Mouse (Mus musculus) kidney, embryonic 14.5 days (tissue): ENCODE data around the gene Nes. TPM values are rescaled to one million over a fixed set of nuclear protein-coding genes. Genes with fewer than 3 reads are reported as not detected.

Experiments used
- ATAC-seq: fragments of 200-750 bp; cut with Nextera tagmentation; 2 replicates; pipeline ENCODE4 v1.8.0; 2017; ENCODE audit warnings: moderate number of reproducible peaks, mild to moderate bottlenecking, moderate TSS enrichment, moderate library complexity; ENCODE audit not compliant: low FRiP score, low TSS enrichment
- H3K27ac ChIP-seq: fragments of 300-500 bp; sonication (generic); 2 replicates; pipeline ENCODE4 v1.5.1; 2014; ENCODE audit warnings: low read depth, mild to moderate bottlenecking, low read length, moderate library complexity, mixed read lengths
- H3K27me3 ChIP-seq: fragments of 300-500 bp; sonication (generic); 2 replicates; pipeline ENCODE4 v1.6.1; 2014; ENCODE audit warnings: mild to moderate bottlenecking, low read length; ENCODE audit not compliant: control insufficient read depth, insufficient read depth
- H3K36me3 ChIP-seq: fragments of 300-500 bp; sonication (generic); 2 replicates; pipeline ENCODE4 v1.6.1; 2014; ENCODE audit warnings: low read length, mixed read lengths; ENCODE audit not compliant: control insufficient read depth, insufficient read depth
- H3K4me1 ChIP-seq: fragments of 300-500 bp; sonication (generic); 2 replicates; pipeline ENCODE4 v1.6.1; 2014; ENCODE audit warnings: low read length, mixed read lengths; ENCODE audit not compliant: control insufficient read depth, insufficient read depth
- H3K4me2 ChIP-seq: fragments of 300-500 bp; sonication (generic); replicated peaks from 2 replicates; pipeline ENCODE4 v1.6.1; 2014; ENCODE audit warnings: low read depth, mild to moderate bottlenecking, low read length
- H3K4me3 ChIP-seq: fragments of 300-500 bp; sonication (generic); 2 replicates; pipeline ENCODE4 v1.5.1; 2014; ENCODE audit warnings: mild to moderate bottlenecking, low read length
- H3K9ac ChIP-seq: fragments of 300-500 bp; sonication (generic); 2 replicates; pipeline ENCODE4 v1.6.1; 2014; ENCODE audit warnings: low read depth, mild to moderate bottlenecking, low read length, moderate library complexity
- H3K9me3 ChIP-seq: fragments of 300-500 bp; sonication (generic); 2 replicates; pipeline ENCODE4 v1.6.1; 2016; ENCODE audit warnings: low read length; ENCODE audit not compliant: control insufficient read depth
- WGBS: fragments of 180-500 bp; shearing (Covaris S2); extraction: QIAGEN DNeasy Blood & Tissue Kit; methylation state at CpG from one replicate; pipeline ENCODE4 v1.1.7; 2014; 5-methylcytosine and 5-hydroxymethylcytosine counted together
- polyA plus RNA-seq: library from polyadenylated mRNA; unstranded; fragments of >200 nt; fragmentation: Nextera tagmentation; extraction: Ambion mirVana; gene quantifications from 2 replicates; pipeline ENCODE4 v1.2.1, GENCODE M21; 2014

Nes gene
- polyA plus RNA-seq, 1 experiment from 2014 or later, result 26.1 TPM

DNA sequence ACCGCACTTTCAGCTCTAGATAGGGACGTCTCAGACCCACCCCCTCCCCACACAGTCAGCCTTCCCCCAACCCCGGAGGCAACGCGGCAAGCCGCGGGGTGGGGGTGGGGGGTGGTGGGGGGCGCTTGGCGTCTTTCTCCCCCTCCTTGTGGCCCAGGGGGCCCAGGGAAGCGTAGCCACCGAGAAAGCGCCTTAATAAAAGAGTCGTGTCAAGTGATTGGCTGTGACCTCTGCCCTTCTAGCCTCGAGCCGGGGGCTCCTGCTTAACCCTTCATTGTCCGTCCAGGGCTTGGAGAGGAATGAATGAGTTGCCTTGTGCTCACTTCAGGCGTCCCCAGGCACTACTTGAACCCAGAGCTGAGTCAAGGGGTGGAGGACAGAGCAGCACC lies 23.1 kb upstream of the Nes start:
- H3K9ac ChIP-seq, result peak overlapping the region; percentile 50; the same call in 1 of the 2 replicates
- H3K27ac ChIP-seq, result peak overlapping the region; percentile 77; the same call in 1 of the 2 replicates
- H3K4me2 ChIP-seq, result peak overlapping the region; percentile 72
- peaks cover 2% of the 10 kb centered on the region; the same call in 1 of the 2 replicates for H3K36me3 ChIP-seq
- H3K4me1 ChIP-seq, result peaks cover 64% of the 10 kb centered on the region
- ATAC-seq, result 0 out of 2 replicates have a peak, but pooled peaks have one; percentile 17
- peak overlapping the region; percentile 46 for H3K4me3 ChIP-seq
- H3K27me3 ChIP-seq, result no peaks in the 10 kb centered on the region
- WGBS, result 0% methylated on average over 17 of the region's 17 CpGs
- no peaks in the 10 kb centered on the region for H3K9me3 ChIP-seq

- Histone ChIP-seq H3K4me3 (peak within 1 kb of the TSS; percentile 46), H3K9ac (peak within 1 kb of the TSS; percentile 50), H3K4me2 (peak within 1 kb of the TSS; percentile 72), H3K4me1 (peaks cover 70% of the 10 kb centered on the region), H3K9me3 (no peaks in the 10 kb centered on the region), H3K27ac (peak within 1 kb of the TSS; percentile 77), H3K36me3 (peaks cover 5% of the 10 kb centered on the region; the same call in 1 of the 2 replicates), H3K27me3 (no peaks in the 10 kb centered on the region)
- ATAC-seq, result peak; percentile 8
- under 1% methylated on average over 35 of the region's 35 CpGs for WGBS
Observed at GRCm38 (mm10) chr3:87948378-87949265, 22.3 kb upstream of the Nes start, which contains the start of gene Crabp2. Gene Crabp2 (plus strand): TSS chr3:87948666.

DNA sequence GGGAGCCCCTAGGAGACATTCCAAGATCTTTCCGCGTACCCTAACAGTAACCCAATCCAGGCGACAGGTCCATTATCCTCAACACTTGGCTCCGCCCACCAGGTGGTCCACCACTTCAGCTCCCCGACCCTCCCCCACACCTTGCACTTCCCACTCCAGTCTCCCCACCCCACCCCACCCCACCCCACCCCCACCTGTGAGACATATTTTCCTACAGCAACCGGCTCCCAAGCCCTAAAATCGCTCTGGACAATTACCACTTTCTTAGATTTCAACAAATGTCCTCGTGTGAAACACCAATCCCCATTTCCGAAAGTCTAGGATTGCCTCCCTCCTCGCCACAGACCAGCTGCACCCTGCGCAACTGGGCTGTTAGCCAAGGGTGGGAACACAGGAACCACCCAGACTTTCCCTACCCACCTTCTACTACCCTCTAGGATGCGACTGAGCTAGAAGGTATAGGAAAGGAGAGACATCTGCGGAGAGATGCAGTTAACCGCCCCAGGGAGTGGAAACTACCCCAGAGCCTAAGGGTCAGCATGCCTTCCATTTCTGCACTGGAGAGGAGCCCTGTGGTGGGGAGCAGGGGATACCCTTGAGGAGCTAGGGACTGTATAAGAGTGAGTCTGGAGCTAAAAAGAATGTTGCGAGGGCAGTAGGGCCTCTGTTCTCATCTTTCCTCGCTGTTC lies 21.5 kb upstream of the Nes start:
- peak overlapping the region; percentile 62; the same call in 1 of the 2 replicates for H3K27ac ChIP-seq
- H3K4me3 ChIP-seq, result peak overlapping the region; percentile 46
- no peaks in the 10 kb centered on the region for H3K9me3 ChIP-seq
- no peaks in the 10 kb centered on the region for H3K27me3 ChIP-seq
- peak overlapping the region; percentile 50 for H3K9ac ChIP-seq
- WGBS, result 7% methylated on average over 16 of the region's 16 CpGs
- ATAC-seq, result peak; percentile 2; the same call in 1 of the 2 replicates
- peaks cover 70% of the 10 kb centered on the region for H3K4me1 ChIP-seq
- H3K36me3 ChIP-seq, result peaks cover 4% of the 10 kb centered on the region; the same call in 1 of the 2 replicates
- H3K4me2 ChIP-seq, result peak overlapping the region; percentile 72

DNA sequence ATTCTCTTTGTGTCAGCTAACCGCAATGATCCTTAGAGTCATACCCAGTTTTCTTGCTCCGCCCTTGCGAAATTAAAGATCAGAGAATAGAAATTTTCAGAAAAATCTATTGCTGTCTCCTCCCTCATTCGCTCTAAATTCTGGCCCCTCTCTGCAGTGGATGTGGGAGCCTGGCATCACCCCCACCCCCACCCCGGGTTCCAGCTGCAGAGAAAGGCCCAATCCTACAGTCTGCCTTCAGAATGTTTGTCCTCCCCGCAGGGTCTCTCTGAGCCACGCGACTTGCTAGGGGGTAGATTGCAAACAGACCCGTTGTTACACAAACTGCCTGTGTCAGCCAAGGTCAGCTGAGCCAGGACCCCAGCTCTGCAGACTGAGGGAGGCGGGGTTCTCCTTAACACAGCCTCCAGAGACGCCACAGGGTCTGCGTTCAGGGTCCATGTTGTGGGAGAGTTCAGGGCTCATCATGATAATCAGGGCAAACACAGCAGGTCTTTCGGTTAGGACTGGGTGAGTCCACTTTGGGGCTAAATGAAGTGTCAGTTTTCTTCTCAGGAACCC lies 20.8 kb upstream of the Nes start:
- no peak for ATAC-seq
- Histone ChIP-seq H3K4me1 (peaks cover 70% of the 10 kb centered on the region), H3K27me3 (no peaks in the 10 kb centered on the region), H3K4me2 (peak overlapping the region; percentile 72), H3K36me3 (peaks cover 4% of the 10 kb centered on the region; the same call in 1 of the 2 replicates), H3K9me3 (no peaks in the 10 kb centered on the region), H3K9ac (peak overlapping the region; percentile 50), H3K27ac (peak overlapping the region; percentile 62; the same call in 1 of the 2 replicates), H3K4me3 (peak overlapping the region; percentile 46)
- 7% methylated on average over 13 of the region's 13 CpGs for WGBS

GRCm38 (mm10) chr3:87951946-87952345 lies 18.9 kb upstream of the Nes start:
- 21% methylated on average over 12 of the region's 12 CpGs for WGBS
- no peak for ATAC-seq

GRCm38 (mm10) chr3:87952440-87952839 lies 18.4 kb upstream of the Nes start:
- Histone ChIP-seq H3K9me3 (no peaks in the 10 kb centered on the region), H3K4me1 (peaks cover 50% of the 10 kb centered on the region), H3K4me2 (peak overlapping the region; percentile 49), H3K9ac (peak overlapping the region; percentile 32), H3K4me3 (peak overlapping the region; percentile 20), H3K36me3 (peaks cover 4% of the 10 kb centered on the region; the same call in 1 of the 2 replicates), H3K27me3 (no peaks in the 10 kb centered on the region), H3K27ac (peak overlapping the region; percentile 51)
- ATAC-seq, result peak; percentile 50; the same call in 1 of the 2 replicates
- 5% methylated on average over 5 of the region's 5 CpGs for WGBS

More at GRCm38 (mm10) chr3:87951946-87952345, 18.9 kb upstream of the Nes start:
- peaks cover 55% of the 10 kb centered on the region for H3K4me1 ChIP-seq
- H3K9ac ChIP-seq, result peak overlapping the region; percentile 32
- peaks cover 4% of the 10 kb centered on the region; the same call in 1 of the 2 replicates for H3K36me3 ChIP-seq
- H3K4me3 ChIP-seq, result peak overlapping the region; percentile 20
- H3K4me2 ChIP-seq, result peak overlapping the region; percentile 49
- no peaks in the 10 kb centered on the region for H3K9me3 ChIP-seq
- no peaks in the 10 kb centered on the region for H3K27me3 ChIP-seq
- H3K27ac ChIP-seq, result peak overlapping the region; percentile 51; the same call in 1 of the 2 replicates

DNA sequence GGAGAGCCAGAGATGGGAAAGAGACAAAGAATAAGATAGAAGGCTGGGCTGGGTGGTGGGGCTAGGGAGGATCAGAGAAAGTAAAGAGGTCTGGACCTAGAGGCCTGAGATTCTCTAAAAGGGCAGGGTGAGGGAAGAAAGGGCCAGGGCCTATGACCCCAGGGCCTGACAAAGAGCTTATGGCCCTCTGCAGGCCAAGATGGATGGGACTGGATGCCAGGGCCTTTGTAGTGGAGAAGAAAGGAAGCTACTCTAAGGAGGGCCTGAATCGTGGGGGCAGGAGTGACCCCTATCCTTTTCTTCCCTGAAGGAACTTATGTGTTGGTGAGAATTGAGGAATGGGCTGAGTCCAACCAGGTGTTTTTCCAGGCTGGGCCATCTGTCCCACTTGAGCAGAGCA lies 12.8 kb upstream of the Nes start:
- Histone ChIP-seq H3K27me3 (no peaks in the 10 kb centered on the region), H3K9ac (no peak overlapping the region), H3K27ac (peak overlapping the region; percentile 74), H3K4me3 (no peak overlapping the region), H3K9me3 (no peaks in the 10 kb centered on the region), H3K36me3 (peaks cover 4% of the 10 kb centered on the region; the same call in 1 of the 2 replicates), H3K4me1 (peaks cover 29% of the 10 kb centered on the region), H3K4me2 (no peak overlapping the region)
- WGBS, result 0% methylated on average over 1 of the region's 1 CpGs
- ATAC-seq, result no peak

GRCm38 (mm10) chr3:87958476-87958875 lies 12.4 kb upstream of the Nes start:
- peaks cover 25% of the 10 kb centered on the region for H3K4me1 ChIP-seq
- 18% methylated on average over 4 of the region's 4 CpGs for WGBS
- no peak overlapping the region for H3K4me2 ChIP-seq
- H3K27me3 ChIP-seq, result no peaks in the 10 kb centered on the region
- H3K9ac ChIP-seq, result no peak overlapping the region
- ATAC-seq, result no peak
- H3K36me3 ChIP-seq, result peaks cover 2% of the 10 kb centered on the region; the same call in 1 of the 2 replicates
- H3K27ac ChIP-seq, result peak overlapping the region; percentile 74
- no peaks in the 10 kb centered on the region for H3K9me3 ChIP-seq
- no peak overlapping the region for H3K4me3 ChIP-seq
